Mouse (Mus musculus): ENCODE measurements around the gene Htr1f. TPM values are rescaled to one million over a fixed set of nuclear protein-coding genes. Genes with fewer than 3 reads are reported as not detected.

Htr1f gene
- total RNA-seq, 2 experiments from 2014 or later, result not detected

- no peak for DNase-seq
- intact Hi-C loops (cut with DNase I), result no loop called here
These were observed 131.9 kb downstream of the Htr1f start for GRCm38 (mm10) chr16:64973533-64974305.

- intact Hi-C loops (cut with DNase I), result loop anchor here (2.0 kb wide), 1 partner anchor 207 kb away; no protein-coding TSS in a partner anchor
- no peak for DNase-seq
These were observed 144.0 kb downstream of the Htr1f start for GRCm38 (mm10) chr16:64961690-64962089.

DNA sequence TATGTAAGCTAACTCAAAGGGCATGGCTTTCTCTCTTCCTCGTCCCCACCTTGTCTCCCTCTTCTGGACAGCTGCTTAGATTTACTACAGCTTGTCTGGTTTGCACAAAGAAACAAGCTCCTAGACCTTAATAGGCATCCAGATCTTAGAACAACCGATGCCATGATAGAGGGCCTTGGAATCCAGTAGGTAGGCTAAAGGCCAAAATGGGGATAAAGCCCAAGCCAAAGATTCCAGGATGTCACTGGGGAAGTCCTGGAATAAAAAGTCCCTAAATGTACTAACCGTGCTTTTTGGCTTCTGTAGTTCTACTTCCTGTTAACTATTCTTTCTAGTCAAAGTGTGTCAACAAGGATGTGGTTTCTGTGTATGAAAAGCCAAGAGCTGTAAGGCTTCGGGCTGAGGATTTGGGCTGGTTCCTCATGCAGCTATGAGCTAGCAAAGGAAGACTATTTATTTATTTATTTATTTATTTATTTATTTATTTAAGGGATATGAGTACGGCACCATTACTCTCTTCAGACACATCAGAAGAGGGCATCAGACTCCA, 163.9 kb downstream of the Htr1f start:
- DNase-seq, result no peak
- intact Hi-C loops (cut with DNase I), result loop anchor here (5.0 kb wide), 1 partner anchor 181 kb away; no protein-coding TSS in a partner anchor

DNA sequence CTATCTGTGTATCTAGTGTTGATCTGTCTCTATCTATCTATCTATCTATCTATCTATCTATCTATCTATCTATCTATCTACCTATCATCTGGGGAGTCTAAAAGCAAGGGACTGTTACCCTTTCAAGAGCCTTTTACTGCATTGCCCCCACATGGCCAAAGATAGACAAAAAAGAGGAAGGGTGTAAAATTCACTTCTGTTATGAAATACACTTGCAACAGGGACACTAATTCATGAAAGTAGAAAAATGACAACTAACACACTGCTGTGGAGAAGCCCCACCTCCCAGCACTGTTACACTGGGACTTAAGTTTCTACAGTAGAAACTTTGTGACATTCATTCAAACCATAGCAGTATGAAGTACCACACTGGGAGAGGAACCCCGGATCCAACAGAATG, 170.9 kb downstream of the Htr1f start:
- intact Hi-C loops (cut with DNase I), result no loop called here
- DNase-seq, result no peak

DNA sequence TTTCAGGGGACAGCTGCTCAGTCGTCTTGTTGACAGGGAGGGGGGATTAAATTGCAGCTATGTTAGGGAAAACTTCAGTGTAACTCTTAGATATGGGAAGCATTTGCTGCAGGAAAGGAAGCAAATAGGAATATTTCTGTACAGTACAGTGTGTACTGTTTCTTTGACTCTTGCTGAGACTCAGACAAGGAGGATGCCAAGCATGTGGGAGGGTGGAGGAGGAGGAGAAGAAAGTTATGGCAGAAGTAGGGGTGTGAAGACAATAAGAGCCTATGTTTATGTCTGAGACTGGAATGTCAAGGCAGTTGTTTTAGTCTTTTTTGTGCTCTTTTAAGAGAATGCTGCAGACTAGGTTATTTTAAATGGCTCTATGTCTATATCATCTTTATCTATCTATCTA, 171.6 kb downstream of the Htr1f start:
- intact Hi-C loops (cut with DNase I), result no loop called here
- DNase-seq, result no peak

- no peak for DNase-seq
- intact Hi-C loops (cut with DNase I), result no loop called here
These were observed 182.2 kb downstream of the Htr1f start for GRCm38 (mm10) chr16:64923500-64923899.

DNA sequence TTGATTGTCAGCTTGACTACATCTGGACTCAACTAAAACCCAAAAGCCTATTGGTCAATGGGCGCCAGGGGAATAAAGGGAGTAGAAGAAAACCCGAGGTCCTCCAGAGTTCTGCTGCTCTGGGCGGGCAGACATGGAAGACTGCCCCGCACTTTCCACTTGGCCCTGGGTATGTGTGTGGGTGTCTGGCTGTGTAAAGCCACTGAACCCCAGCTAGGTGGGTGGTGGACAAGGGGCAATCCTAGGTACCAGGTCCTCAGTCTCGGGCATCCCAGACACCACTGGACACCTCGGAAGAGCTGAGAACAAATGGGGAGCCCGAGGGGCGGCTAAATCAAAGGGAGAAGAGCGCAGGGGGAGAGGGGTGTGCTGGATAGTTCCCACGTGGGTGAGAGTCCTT, 196.9 kb downstream of the Htr1f start:
- no peak for DNase-seq
- intact Hi-C loops (cut with DNase I), result no loop called here

DNA sequence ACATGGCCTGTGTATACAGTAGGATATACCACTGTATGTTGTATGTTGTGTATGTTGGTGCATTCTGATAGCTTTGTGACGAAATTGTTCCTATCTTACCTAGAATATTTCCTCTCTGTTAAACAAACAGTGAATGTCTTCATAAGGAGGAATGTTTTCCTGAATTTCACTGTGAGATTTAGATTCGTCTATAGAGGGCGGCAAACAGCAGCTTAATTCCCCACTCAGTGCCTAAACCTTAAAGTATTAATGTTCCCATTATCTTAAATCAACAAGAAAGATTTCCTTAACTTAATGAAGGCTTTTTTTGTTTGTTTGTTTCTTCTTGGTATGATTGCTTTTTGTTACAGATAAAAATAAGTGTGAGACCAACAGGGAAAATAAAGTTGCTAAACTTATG, 198.5 kb downstream of the Htr1f start:
- intact Hi-C loops (cut with DNase I), result loop anchor here (2.0 kb wide), 1 partner anchor 564 kb away; no protein-coding TSS in a partner anchor
- no peak for DNase-seq

DNA sequence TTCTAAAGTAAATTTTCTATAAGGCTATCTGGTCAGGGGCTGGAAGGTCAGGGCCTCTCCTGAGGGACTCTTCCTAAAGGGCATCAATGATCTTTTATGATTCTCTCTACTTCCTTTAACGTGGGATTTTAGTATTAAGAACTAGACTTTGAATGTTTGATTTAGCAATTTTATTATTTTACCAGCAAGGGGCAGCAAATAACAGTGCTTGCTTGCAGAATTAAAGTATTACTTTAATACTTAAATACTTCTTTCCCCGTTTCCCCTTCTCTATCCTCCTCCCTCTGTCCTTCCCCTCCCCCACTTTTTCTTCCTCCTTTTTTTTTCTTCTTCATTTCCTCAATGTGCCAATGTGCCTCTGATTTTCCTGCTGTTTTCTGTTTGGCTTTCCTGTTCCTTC, 202.3 kb downstream of the Htr1f start:
- intact Hi-C loops (cut with DNase I), result loop anchor here (2.0 kb wide), 1 partner anchor 149 kb away; no protein-coding TSS in a partner anchor

GRCm38 (mm10) chr16:64899084-64899483, 206.6 kb downstream of the Htr1f start:
- intact Hi-C loops (cut with DNase I), result no loop called here
- DNase-seq, result peak in 1 of 2 experiments; percentile 10

More for the DNA sequence above, 202.3 kb downstream of the Htr1f start:
- no peak for DNase-seq

GRCm38 (mm10) chr16:64889496-64889895, 216.2 kb downstream of the Htr1f start:
- DNase-seq, result no peak
- intact Hi-C loops (cut with DNase I), result no loop called here

GRCm38 (mm10) chr16:64885547-64885946, 220.1 kb downstream of the Htr1f start:
- DNase-seq, result no peak
- intact Hi-C loops (cut with DNase I), result no loop called here

GRCm38 (mm10) chr16:64885142-64885541, 220.5 kb downstream of the Htr1f start:
- intact Hi-C loops (cut with DNase I), result no loop called here
- DNase-seq, result no peak

GRCm38 (mm10) chr16:64884420-64884838, 221.2 kb downstream of the Htr1f start:
- intact Hi-C loops (cut with DNase I), result no loop called here
- DNase-seq, result no peak

GRCm38 (mm10) chr16:64883896-64884295, 221.8 kb downstream of the Htr1f start:
- DNase-seq, result no peak
- intact Hi-C loops (cut with DNase I), result no loop called here

- intact Hi-C loops (cut with DNase I), result no loop called here
These were observed 224.2 kb downstream of the Htr1f start for GRCm38 (mm10) chr16:64881442-64881841.

DNA sequence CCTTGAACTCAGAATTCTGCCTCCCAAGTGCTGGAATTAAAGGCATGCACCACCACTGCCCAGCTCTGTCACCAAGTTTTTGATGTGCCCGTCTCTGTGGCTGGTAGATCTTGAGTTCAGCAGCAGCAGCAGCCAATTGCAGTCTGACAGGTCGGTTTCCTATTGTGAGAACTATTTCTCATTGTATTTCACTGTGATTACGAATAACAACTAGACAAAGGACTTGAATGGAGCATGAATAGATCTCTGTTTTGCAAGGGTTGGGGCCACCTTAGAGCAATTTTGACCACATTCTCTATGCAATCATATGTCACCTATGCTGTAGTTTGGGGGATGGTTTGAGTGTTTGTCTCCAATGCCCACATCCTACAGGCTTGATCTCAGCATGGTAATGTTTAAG, 224.7 kb downstream of the Htr1f start:
- intact Hi-C loops (cut with DNase I), result no loop called here
- DNase-seq, result no peak

More at GRCm38 (mm10) chr16:64881442-64881841, 224.2 kb downstream of the Htr1f start:
- DNase-seq, result no peak

DNA sequence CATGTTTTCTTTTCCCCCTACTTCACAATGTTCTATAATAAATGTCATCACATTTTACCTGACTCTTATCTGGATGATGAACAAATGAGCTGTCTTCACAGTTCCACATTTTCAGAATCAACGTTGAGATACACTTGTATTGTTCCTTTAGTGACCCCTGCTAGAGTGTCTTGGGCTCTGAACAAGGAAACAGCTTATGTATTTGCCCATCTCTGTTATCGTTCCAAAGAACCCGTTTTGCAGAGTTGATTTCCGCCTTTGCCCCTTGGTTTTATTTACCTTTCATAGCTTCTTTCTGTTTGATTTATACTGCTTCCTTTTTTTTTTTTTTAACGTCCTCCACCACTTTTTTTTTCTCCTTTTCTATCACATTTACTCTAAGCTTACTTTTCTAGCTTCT, 225.9 kb downstream of the Htr1f start:
- DNase-seq, result no peak
- intact Hi-C loops (cut with DNase I), result no loop called here

DNA sequence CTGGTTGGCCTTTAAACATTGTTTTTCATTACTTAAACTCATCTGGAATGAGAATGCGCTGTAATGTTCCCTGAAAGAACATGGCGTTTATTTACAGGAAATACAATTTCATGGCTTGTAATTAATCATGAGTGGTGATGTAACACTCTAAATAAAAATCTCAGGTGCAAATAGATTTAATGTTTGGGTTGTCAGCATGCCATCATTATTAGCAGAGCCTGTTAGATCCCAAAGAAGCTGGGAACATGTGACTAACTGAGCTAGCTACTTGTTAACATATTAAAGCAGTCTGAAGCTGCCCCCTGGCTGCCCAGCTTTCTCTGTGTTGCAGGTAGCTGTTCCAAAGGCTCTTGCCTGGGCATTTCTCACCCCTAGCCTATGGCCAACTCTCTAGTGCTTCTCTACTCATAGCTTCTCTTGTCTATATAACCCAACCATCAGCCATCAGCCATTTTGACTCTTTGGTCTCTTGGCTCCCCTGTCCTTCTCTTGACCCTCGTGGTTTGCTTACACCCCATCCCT, 227.0 kb downstream of the Htr1f start:
- DNase-seq, result no peak
- intact Hi-C loops (cut with DNase I), result no loop called here

DNA sequence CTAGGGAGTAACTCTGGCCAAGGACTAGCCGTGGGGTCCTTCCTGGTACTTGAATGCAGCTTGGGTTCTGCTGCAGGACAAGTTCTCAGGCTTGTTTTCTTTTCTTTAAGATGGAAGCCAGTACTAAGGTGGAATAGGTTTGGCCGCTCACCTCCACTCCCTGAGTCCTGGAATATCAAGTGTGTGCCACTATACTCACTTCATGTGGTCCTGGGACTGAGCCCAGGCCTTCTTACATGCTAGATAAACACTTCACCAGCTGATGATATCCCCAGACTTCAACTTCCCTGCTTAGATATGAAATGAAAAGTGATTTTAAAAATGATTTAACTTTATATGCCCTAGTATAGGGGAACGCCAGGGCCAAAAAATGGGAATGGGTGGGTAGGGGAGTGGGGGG, 228.3 kb downstream of the Htr1f start:
- intact Hi-C loops (cut with DNase I), result no loop called here
- DNase-seq, result no peak

- intact Hi-C loops (cut with DNase I), result no loop called here
- DNase-seq, result no peak
These were observed 228.9 kb downstream of the Htr1f start for GRCm38 (mm10) chr16:64876631-64877265.
